9 mouse cellular contexts compared by ENCODE assay signal in the genomic region with DNA sequence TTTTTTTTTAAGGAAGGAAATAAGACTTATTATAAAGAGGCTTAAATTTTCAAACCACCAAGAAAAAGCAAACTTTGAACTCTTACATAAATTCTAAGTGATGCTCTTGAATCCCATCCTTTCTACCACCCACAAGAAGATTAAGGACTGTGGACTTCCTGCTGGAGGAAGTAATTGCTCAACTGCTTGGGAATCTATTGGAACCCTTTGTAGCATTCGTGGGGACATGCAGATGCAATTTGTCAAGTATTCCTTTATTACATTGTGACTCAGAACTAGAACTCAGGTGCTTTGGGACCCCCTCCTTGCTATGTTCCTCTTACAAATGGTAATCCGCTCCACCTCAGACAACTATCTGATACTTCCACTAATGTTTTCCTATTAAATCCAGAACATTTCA. TPM values are rescaled to one million over a fixed set of nuclear protein-coding genes. Genes with fewer than 3 reads are reported as not detected.
DNase-seq lines count a peak whose midpoint lies in the region; ATAC-seq and TF ChIP-seq lines count a peak whose summit lies in the region.
"Had no signal": no experiment of that assay in that cellular context is flagged by ENCODE, and none has a peak within 500 bp of the region (broad histone marks: within the 10 kb centered on the region; RNA-seq: fewer than 3 reads in every experiment).

No protein-coding gene starts in this region.

- no peak for TF ChIP-seq CTCF in midbrain, postnatal 0 days (IDR thresholded peaks at IDR 0.05)

- H3K4me2 ChIP-seq in lung, embryonic 15.5 days: peak overlapping the region; percentile 84
- peak overlapping the region; percentile 24; the same call in 1 of the 2 replicates for H3K4me2 ChIP-seq in forebrain, embryonic 11.5 days (ENCODE audit: low read depth, low read length, severe bottlenecking)
- H3K4me2 ChIP-seq in hindbrain, embryonic 13.5 days: peak overlapping the region; percentile 97
- H3K4me2 ChIP-seq in midbrain, postnatal 0 days (ENCODE audit: low read depth, low read length, poor library complexity, severe bottlenecking): peak overlapping the region; percentile 95; the same call in 1 of the 2 replicates

- H3K27me3 ChIP-seq in lung, embryonic 15.5 days: no peaks in the 10 kb centered on the region
- H3K27me3 ChIP-seq in forebrain, embryonic 11.5 days (ENCODE audit: control insufficient read depth, insufficient read depth, low read length): no peaks in the 10 kb centered on the region
- H3K27me3 ChIP-seq in hindbrain, embryonic 13.5 days: no peaks in the 10 kb centered on the region
- H3K27me3 ChIP-seq in midbrain, postnatal 0 days (ENCODE audit: insufficient read depth, low read length): no peaks in the 10 kb centered on the region

- no peak overlapping the region for H3K9ac ChIP-seq in lung, embryonic 15.5 days
- H3K9ac ChIP-seq in forebrain, embryonic 11.5 days (ENCODE audit: low read length): no peak overlapping the region
- no peak overlapping the region for H3K9ac ChIP-seq in hindbrain, embryonic 13.5 days
- no peak overlapping the region for H3K9ac ChIP-seq in midbrain, postnatal 0 days (replicated peaks; ENCODE audit: low read length, poor library complexity, severe bottlenecking)

- peaks cover 25% of the 10 kb centered on the region for H3K4me1 ChIP-seq in lung, embryonic 15.5 days
- peaks cover 2% of the 10 kb centered on the region; the same call in 1 of the 2 replicates for H3K4me1 ChIP-seq in forebrain, embryonic 11.5 days (replicated peaks; ENCODE audit: control insufficient read depth, insufficient read depth, low read length)
- peaks cover 28% of the 10 kb centered on the region for H3K4me1 ChIP-seq in hindbrain, embryonic 13.5 days (replicated peaks)
- no peaks in the 10 kb centered on the region; the same call in 1 of the 2 replicates for H3K4me1 ChIP-seq in midbrain, postnatal 0 days (ENCODE audit: insufficient read depth, low read length)

- 40% methylated on average over 2 of the region's 2 CpGs for WGBS in lung, embryonic 15.5 days
- WGBS in forebrain, embryonic 11.5 days: 26% methylated on average over 2 of the region's 2 CpGs
- 38% methylated on average over 2 of the region's 2 CpGs for WGBS in hindbrain, embryonic 13.5 days
- 43% methylated on average over 2 of the region's 2 CpGs for WGBS in midbrain, postnatal 0 days

- no peak for ATAC-seq in lung, embryonic 15.5 days (ENCODE audit: borderline replicate concordance, extremely low read depth, low FRiP score, low TSS enrichment)
- no peak for ATAC-seq in forebrain, embryonic 11.5 days (replicated peaks; ENCODE audit: low FRiP score)
- no peak for ATAC-seq in hindbrain, embryonic 13.5 days (ENCODE audit: low FRiP score)
- no peak for ATAC-seq in midbrain, postnatal 0 days (ENCODE audit: low FRiP score)
- no peak for ATAC-seq in megakaryocyte-erythroid progenitor cell, adult 5-6 weeks (replicated peaks; ENCODE audit: low FRiP score, low TSS enrichment, poor library complexity, severe bottlenecking)

- DNase-seq in lung, postnatal 36 days: no peak
- no peak for DNase-seq in forebrain, embryonic 11.5 days (ENCODE audit: low spot score)
- no peak for DNase-seq in midbrain, postnatal 0 days (ENCODE audit: low spot score)
- DNase-seq in urinary bladder, postnatal 36 days (ENCODE audit: low spot score in 2 of 2): no peak
- DNase-seq in adrenal gland, postnatal 25 days: no peak
- DNase-seq: lung, adult 2 months had no signal

- peak overlapping the region; percentile 61; the same call in 1 of the 2 replicates for H3K4me3 ChIP-seq in lung, embryonic 15.5 days
- H3K4me3 ChIP-seq in forebrain, embryonic 11.5 days (ENCODE audit: low read depth, low read length): peak overlapping the region; percentile 55
- H3K4me3 ChIP-seq in hindbrain, embryonic 13.5 days: peak overlapping the region; percentile 59
- H3K4me3 ChIP-seq in midbrain, postnatal 0 days (ENCODE audit: low read depth, low read length): no peak overlapping the region

- H3K36me3 ChIP-seq in lung, embryonic 15.5 days: no peaks in the 10 kb centered on the region
- H3K36me3 ChIP-seq in forebrain, embryonic 11.5 days (ENCODE audit: control insufficient read depth, insufficient read depth, low read length): no peaks in the 10 kb centered on the region
- H3K36me3 ChIP-seq in hindbrain, embryonic 13.5 days: no peaks in the 10 kb centered on the region
- H3K36me3 ChIP-seq in midbrain, postnatal 0 days (ENCODE audit: insufficient read depth, low read length): no peaks in the 10 kb centered on the region

- H3K9me3 ChIP-seq in lung, embryonic 15.5 days: no peaks in the 10 kb centered on the region
- H3K9me3 ChIP-seq in forebrain, embryonic 11.5 days (ENCODE audit: control insufficient read depth, low read length): no peaks in the 10 kb centered on the region
- H3K9me3 ChIP-seq in hindbrain, embryonic 13.5 days: no peaks in the 10 kb centered on the region
- no peaks in the 10 kb centered on the region for H3K9me3 ChIP-seq in midbrain, postnatal 0 days (ENCODE audit: low read length)

- peak overlapping the region; percentile 94 for H3K27ac ChIP-seq in lung, embryonic 15.5 days
- no peak overlapping the region for H3K27ac ChIP-seq in forebrain, embryonic 11.5 days (ENCODE audit: low read depth, low read length)
- no peak overlapping the region for H3K27ac ChIP-seq in hindbrain, embryonic 13.5 days
- no peak overlapping the region for H3K27ac ChIP-seq in midbrain, postnatal 0 days (ENCODE audit: low read depth, low read length)

RNA-seq across cellular contexts. Expression of a gene that starts 4.0 kb away (rescaled TPM):
- polyA plus RNA-seq in lung, embryonic 15.5 days (2015; fragmentation: Nextera tagmentation; extraction: Ambion mirVana): 56.0 and 59.6 TPM in 2 replicates
- 59.5 and 61.9 TPM in 2 replicates for polyA plus RNA-seq in forebrain, embryonic 11.5 days (2014; fragmentation: Nextera tagmentation; extraction: Ambion mirVana)
- polyA plus RNA-seq in hindbrain, embryonic 13.5 days (2015; fragmentation: Nextera tagmentation; extraction: Ambion mirVana): 48.2 and 52.4 TPM in 2 replicates
- 42.5 and 44.6 TPM in 2 replicates for total RNA-seq in midbrain, postnatal 0 days (2014; rRNA removed)
- 11.0 and 13.4 TPM in 2 replicates for polyA plus RNA-seq in midbrain, postnatal 0 days (2015; fragmentation: Nextera tagmentation; extraction: Ambion mirVana)
- 0.76 and 0.79 TPM in 2 replicates for total RNA-seq in megakaryocyte-erythroid progenitor cell, adult 5-6 weeks (2014; fragmentation: Nextera tagmentation)
- total RNA-seq in megakaryocyte-erythroid progenitor cell, adult 5-6 weeks (2017): 0.19 TPM in 1 of 2 replicates, not detected in the other
- total RNA-seq in adrenal gland, postnatal 25 days (2021): 2.3 and 3.0 TPM in 2 replicates

Comparison
In these comparisons a context has a peak if more than half of its experiments do, and no peak if none do; other contexts are left out.
1. H3K4me2 ChIP-seq: peak in every context shown above with its lines; median percentile 97 in hindbrain, embryonic 13.5 days; 95 in midbrain, postnatal 0 days; 84 in lung, embryonic 15.5 days; 24 in forebrain, embryonic 11.5 days.